Mouse (Mus musculus) heart, adult 8-10 months (tissue): ENCODE results near the gene Aicda. TPM values are rescaled to one million over a fixed set of nuclear protein-coding genes. Genes with fewer than 3 reads are reported as not detected.
A peak's percentile ranks its signal among the peaks of the same experiment; 100 is the strongest.

Experiments used
- DNase-seq: peaks from one replicate; pipeline ENCODE4 v3.0.0; 2022; ENCODE audit warnings: low spot score
- total RNA-seq, 4 experiments: library from RNA; stranded (reverse); gene quantifications; 2 replicates each; pipeline ENCODE4 v1.2.4; 2022

Aicda gene
- total RNA-seq, 4 experiments from 2014 or later: not detected

DNA sequence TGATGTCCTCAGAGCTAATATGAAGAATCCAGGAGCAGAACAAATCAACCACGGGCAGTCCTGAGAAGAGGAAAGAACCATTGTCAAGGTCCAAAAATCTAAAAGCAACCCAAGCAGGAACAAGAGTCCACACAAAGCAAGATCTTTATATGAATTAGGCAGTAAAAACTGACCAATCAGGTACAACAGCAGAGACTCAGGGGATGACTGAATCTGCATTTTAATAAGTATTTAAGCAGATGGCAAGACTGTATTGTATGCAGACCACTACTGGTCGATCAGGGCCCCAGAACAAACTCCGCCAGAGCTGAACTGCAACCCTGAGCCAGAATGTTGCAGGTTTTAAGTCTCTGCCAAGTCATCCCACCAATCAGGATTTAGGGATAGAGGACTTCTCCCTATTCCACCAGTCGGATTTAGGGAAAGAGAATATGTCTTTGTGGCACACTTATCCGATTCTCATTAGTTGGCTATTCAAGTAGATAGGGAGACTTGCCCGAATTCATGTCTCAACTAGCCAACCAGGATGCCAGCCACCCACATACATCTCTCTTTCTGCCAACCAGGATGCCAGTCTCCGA, 46.6 kb downstream of the Aicda start:
- DNase-seq: no peak

DNA sequence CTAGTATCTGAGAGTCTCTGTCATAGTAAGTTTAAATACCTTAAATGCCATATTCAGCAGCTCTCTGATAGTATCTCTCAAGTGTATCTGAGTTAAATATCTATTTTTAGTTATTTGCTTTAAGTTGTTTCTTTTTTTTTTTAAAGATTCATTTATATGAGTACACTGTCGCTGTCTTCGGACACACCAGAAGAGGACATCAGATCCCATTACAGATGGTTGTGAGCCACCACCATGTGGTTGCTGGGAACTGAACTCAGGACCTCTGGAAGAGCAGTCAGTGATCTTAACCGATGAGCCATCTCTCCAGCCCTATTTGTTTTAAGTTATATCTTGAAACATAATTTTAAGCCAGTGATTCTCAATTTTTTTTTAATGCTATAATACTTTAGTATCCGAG, 47.4 kb downstream of the Aicda start:
- DNase-seq: no peak

DNA sequence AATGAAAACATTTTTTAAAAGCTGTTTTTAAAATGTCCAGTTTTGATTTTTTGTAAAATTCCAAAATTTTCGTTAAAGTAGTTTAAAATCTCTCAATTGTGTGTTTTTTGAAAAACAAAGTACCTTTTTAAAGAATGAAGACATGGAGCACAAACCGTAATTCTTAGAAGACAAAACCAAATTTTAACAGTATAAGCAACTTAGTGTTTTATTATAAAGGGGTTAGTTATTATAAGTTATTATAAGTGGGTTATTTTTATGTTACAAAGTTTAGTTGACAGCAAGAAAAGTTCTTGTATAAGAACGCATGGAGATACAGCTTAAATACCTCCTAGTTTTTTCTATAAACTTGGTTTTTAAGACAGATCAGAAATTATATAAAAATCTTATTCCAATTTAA, 48.0 kb downstream of the Aicda start:
- no peak for DNase-seq

DNA sequence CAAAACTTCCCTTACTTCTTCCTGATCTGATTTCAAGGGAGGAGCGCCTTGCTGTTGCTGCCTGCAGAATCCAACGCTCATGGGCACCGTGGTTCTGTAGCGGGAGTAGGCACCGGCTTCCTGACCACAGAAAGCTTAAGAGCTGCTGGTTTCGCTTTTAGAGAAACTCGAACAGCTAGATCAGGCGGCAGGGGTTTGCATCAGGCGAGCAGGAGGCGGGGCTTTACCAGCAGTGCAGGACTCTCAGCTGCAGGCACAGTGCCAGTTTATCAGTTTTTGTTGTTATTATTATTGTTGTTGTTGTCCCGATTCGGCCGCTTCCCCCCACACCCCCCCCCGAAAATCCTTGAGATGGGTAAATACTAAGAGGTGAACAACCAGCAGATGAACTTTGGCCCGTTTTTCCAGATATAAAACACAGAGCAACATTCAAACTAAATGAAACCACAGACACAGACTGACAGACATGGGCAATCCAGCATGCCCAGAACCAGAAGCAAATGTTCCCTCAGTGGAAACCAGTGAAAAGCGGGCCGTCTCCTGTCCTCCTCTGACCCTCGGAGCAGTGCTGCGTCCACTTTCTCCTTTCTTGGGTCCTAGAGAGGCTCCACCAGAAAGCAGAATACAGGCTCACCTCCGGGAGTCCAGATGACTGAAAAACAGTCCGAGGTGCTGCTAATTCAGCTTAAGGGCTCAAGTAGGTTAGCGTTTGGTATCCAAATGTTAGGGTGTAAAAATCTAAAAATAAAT, 48.8 kb downstream of the Aicda start, which contains the start of gene Apobec1:
Gene Apobec1 (minus strand): TSS at position 203 of the 750 bp plus-strand sequence.
- peak; percentile 82 for DNase-seq

DNA sequence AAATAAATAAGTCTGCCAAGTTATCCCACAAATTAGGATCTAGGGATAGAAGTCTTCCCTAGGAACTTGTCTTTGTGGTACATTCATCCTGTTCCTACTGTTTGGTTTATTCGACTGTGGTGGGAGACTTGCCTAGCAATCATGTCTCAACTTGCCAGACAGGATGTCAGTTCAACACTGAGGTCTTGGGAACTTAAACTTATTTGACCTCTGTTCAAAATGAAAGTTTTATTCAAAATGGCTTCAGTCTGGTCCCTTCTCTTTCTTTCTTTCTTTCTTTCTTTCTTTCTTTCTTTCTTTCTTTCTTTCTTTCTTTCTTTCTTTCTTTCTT, 49.4 kb downstream of the Aicda start:
- peak; percentile 32 for DNase-seq

DNA sequence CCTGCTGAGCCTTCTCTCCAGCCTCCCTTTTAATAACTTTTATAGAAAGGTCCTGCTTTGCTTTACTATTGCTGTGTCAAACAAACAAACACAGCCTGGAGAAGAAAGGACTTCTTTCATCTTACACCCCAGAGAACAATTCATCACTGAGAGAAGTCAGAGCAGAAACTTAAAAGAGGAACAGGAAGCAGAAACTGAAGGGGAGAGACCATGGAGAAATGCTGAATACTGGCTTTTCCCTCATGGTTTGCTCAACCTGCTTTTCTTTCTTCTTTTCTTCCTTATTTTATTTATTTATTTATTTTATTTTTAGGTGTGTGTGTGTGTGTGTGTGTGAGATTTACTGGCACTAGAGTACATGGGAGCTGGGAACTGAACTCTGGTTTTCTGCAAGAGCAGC, 50.7 kb downstream of the Aicda start:
- peak; percentile 31 for DNase-seq

DNA sequence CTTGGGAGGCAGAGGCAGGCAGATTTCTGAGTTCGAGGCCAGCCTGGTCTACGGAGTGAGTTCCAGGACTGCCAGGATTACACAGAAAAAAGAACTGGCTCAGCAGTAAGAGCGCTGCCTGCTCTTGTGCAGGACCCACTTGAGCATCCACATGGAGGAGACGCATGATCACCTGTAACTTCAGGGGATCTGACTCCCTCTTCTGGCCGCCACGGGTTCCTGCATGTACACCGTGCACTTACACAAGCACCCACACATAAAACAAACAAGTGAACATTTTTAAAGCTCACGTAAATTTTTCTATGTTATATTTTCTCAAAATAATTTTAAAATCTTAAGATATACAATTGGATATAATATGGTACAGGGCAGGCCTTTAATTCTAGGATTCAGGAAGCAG, 51.9 kb downstream of the Aicda start:
- no peak for DNase-seq

DNA sequence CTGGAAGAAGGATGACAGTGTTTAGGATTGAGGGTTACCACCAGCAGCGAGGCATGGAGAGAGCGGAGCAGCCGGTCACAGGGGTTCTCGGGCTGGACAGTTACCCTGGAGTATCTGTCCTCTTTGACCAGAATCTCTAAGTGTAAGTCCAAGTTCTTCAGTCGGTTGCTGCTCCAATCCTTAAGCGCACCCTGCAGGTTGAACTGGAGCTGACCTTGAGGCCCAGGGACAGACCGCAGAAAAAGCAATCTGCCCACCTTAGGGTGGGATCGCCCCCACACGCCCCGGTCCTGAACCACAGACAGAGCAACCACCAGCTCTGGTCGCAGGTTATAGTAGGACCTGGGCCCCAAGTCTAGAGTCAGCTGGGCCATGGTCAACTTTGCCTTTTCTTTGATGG, 53.1 kb downstream of the Aicda start:
- DNase-seq: no peak

DNA sequence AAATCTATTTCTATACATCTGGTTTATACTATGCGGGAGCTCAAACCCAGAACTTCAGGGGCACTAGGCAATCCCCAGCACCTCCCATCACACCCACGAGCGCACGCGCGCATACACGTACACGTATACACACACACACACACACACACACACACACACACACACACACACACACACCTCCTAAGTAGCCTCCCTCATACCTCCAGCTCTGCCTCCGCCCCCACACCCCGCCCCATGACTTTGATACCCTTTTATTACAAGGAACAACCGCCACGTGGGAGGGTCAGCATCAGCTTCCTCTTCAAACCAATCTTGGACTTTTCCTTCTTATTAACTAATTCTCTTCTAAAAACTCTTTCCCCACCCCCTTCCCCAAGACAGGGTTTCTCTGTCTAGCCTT, 54.1 kb downstream of the Aicda start:
- DNase-seq: no peak

DNA sequence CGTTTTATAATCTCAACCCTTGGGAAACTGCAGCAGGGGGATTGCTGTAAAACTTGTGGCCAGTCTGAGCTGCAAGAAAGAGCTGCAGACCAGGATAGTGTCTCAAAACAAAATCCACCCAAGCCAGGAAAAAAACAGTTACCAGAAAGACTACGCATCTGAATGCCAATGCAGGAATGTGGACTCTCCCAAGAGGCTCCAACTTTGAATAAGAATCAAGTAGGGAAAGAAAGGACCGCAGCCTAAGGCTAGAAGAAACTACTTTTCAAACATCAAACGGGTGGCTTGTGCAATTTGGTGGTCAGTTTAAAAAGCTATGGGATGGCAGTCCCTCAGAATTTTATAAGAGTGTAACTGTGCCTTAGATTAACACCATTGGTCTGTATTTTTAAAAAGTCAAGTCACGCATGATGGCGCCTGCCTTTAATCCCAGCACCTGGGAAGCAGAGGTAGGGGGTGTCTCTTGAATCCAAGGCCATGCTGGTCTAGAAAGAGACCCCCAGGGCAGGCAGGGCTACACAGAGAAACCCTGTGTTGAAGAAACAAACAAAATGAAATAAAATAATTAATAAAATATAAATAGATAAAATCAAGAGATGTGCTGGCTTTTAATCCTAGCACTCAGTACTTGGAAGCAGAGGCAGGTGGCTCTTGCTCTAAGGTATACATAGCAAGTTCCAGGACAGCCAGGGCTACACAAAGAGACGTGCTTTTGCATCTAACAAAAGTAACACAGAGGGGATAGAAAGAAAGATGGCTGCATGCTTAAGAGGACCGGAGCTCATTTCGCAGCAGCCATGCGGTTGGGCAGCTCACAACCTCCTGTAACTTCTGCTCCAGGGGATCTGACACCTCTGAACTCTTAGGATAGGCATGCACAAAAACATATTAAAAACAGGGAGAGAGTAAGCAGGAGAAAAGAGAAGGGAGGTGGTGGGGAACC, 55.1 kb downstream of the Aicda start:
- no peak for DNase-seq

DNA sequence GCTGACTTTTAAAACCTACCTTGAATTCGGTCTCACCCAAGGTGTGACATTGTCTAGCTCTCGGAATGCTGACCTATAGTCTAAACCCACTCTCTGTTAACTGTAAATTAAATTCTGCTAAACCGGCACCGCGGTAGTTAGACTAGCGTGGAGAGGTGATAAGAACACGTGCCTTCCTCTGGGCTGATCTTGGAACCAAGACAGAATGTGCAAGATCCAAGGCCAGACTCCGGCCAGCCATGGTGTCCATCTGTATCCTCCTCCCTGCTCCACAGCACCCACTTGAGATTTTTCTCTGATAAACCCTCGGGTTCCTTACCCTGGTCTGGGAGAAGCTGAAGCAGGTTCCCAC, 55.8 kb downstream of the Aicda start:
- DNase-seq: no peak

DNA sequence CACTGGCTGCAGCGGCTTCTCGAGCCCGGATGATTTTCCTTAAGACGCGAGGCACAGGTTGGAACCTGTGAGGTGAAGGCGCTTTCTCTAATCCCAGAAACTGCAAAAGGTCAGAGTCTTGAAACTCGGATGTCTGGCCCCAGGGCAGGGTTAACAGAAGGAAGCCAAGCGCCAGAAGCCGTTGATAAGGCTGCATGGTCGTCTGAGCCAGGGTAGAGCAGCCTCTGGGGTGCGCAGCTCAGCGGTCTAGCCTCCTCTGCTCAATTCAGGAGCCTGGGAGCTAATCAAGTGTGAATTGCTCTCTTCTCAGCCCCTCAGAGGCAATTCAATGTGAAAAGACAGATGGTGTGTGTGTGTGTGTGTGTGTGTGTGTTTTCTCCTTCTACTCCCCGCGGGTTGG, 56.2 kb downstream of the Aicda start, which contains the start of gene Gdf3:
Gene Gdf3 (minus strand): TSS at position 317 of the 400 bp plus-strand sequence.
- DNase-seq: no peak

DNA sequence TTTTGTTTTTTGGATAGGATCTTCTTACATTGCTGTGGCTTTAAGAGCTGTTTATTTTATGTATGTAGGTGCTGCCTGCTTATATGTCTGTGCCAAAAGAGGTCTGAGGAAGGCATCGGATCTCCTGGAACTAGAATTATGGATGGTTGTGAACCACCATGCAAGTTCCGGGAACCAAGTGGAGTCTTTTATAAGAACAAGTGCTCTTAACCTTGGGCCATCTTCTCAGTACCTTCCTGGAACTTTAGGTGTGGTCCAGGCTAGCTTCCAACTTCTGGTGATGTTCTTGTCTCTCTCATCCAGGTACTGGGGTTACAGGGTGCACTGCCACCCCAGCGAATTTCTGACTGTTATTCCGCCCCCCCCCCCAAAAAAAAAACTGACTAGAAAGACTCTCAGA, 58.8 kb downstream of the Aicda start:
- no peak for DNase-seq

Other genes with a start within 250 kb of the Aicda start
- gene M6pr, start 245.1 kb upstream of the Aicda start, total RNA-seq: 10 to 100 TPM; 43.1 to 44.9 (median 44.1) TPM
- 10 to 100 TPM; 15.8 to 22.7 (median 20.1) TPM for gene Phc1, start 213.2 kb upstream of the Aicda start, total RNA-seq
- gene Rimklb, start 55.0 kb upstream of the Aicda start, total RNA-seq: under 1 TPM in 1 of 4 experiments, not detected in 3; 0.23 TPM
- gene Mfap5, start 48.0 kb upstream of the Aicda start, total RNA-seq: 10 to 100 TPM; 15.7 to 18.2 (median 18.0) TPM
- gene Apobec1, start 48.6 kb downstream of the Aicda start, total RNA-seq: 1 to 10 TPM; 1.7 to 5.5 (median 4.9) TPM
- gene Gdf3, start 56.3 kb downstream of the Aicda start, total RNA-seq: not detected
- gene Dppa3, start 72.6 kb downstream of the Aicda start, total RNA-seq: not detected
- gene Nanog, start 153.7 kb downstream of the Aicda start, total RNA-seq: not detected
- 1 to 10 TPM; 2.3 to 2.9 (median 2.4) TPM for gene Slc2a3, start 247.8 kb downstream of the Aicda start, total RNA-seq